Mouse (Mus musculus) kidney, embryonic 15.5 days (tissue): ENCODE results near the gene Eif2d. TPM values are rescaled to one million over a fixed set of nuclear protein-coding genes. Genes with fewer than 3 reads are reported as not detected.

Experiments
- ATAC-seq: fragments of 200-750 bp; cut with Nextera tagmentation; replicated peaks from 2 replicates; pipeline ENCODE4 v1.8.0; 2017; ENCODE audit warnings: moderate TSS enrichment; ENCODE audit not compliant: low FRiP score
- H3K27ac ChIP-seq: fragments of 300-500 bp; sonication (generic); 2 replicates; pipeline ENCODE4 v1.5.1; 2015; ENCODE audit warnings: mild to moderate bottlenecking, inconsistent platforms
- H3K27me3 ChIP-seq: fragments of 300-500 bp; sonication (generic); 2 replicates; pipeline ENCODE4 v1.6.1; 2015; ENCODE audit warnings: inconsistent platforms
- H3K36me3 ChIP-seq: fragments of 300-500 bp; sonication (generic); 2 replicates; pipeline ENCODE4 v1.6.1; 2015; ENCODE audit warnings: inconsistent platforms
- H3K4me1 ChIP-seq: fragments of 300-500 bp; sonication (generic); 2 replicates; pipeline ENCODE4 v1.6.1; 2015; ENCODE audit warnings: inconsistent platforms
- H3K4me2 ChIP-seq: fragments of 300-500 bp; sonication (generic); 2 replicates; pipeline ENCODE4 v1.6.1; 2015; ENCODE audit warnings: moderate library complexity, mild to moderate bottlenecking, inconsistent platforms
- H3K4me3 ChIP-seq: fragments of 300-500 bp; sonication (generic); replicated peaks from 2 replicates; pipeline ENCODE4 v1.5.1; 2015; ENCODE audit warnings: mild to moderate bottlenecking, inconsistent platforms
- H3K9ac ChIP-seq: fragments of 300-500 bp; sonication (generic); 2 replicates; pipeline ENCODE4 v1.6.1; 2015; ENCODE audit warnings: mild to moderate bottlenecking, inconsistent platforms
- H3K9me3 ChIP-seq: fragments of 300-500 bp; sonication (generic); replicated peaks from 2 replicates; pipeline ENCODE4 v1.6.1; 2016; ENCODE audit warnings: inconsistent platforms
- WGBS: fragments of 180-500 bp; shearing (Covaris S2); methylation state at CpG from one replicate; pipeline ENCODE4 v1.1.7; 2015; ENCODE audit warnings: mixed read lengths; 5-methylcytosine and 5-hydroxymethylcytosine counted together
- polyA plus RNA-seq: library from polyadenylated mRNA; unstranded; fragments of >200 nt; fragmentation: Nextera tagmentation; extraction: Ambion mirVana; gene quantifications from 2 replicates; pipeline ENCODE4 v1.2.1, GENCODE M21; 2015

Gene Eif2d
- polyA plus RNA-seq, 1 experiment from 2014 or later = 68.2 TPM

- Histone ChIP-seq H3K4me2 (no peak overlapping the region), H3K9me3 (no peaks in the 10 kb centered on the region), H3K27me3 (0 out of 2 replicates have a peak, but pooled peaks cover 2% of the 10 kb centered on the region), H3K36me3 (no peaks in the 10 kb centered on the region), H3K27ac (no peak overlapping the region), H3K4me1 (0 out of 2 replicates have a peak, but pooled peaks cover 5% of the 10 kb centered on the region), H3K9ac (no peak overlapping the region), H3K4me3 (no peak overlapping the region)
- 73% methylated on average over 6 of the region's 6 CpGs for WGBS
- no peak for ATAC-seq
These were observed 55.8 kb downstream of the Eif2d start for GRCm38 (mm10) chr1:131208800-131209199.

GRCm38 (mm10) chr1:131209971-131210426 is 57.0 kb downstream of the Eif2d start:
- 63% methylated on average over 8 of the region's 8 CpGs for WGBS
- no peaks in the 10 kb centered on the region for H3K36me3 ChIP-seq
- no peaks in the 10 kb centered on the region for H3K9me3 ChIP-seq
- ATAC-seq = no peak
- 0 out of 2 replicates have a peak, but pooled peaks cover 5% of the 10 kb centered on the region for H3K4me1 ChIP-seq
- no peak overlapping the region for H3K4me3 ChIP-seq
- 0 out of 2 replicates have a peak, but pooled peaks cover 2% of the 10 kb centered on the region for H3K27me3 ChIP-seq
- H3K27ac ChIP-seq = no peak overlapping the region
- no peak overlapping the region for H3K9ac ChIP-seq
- no peak overlapping the region for H3K4me2 ChIP-seq

GRCm38 (mm10) chr1:131211655-131212054 is 58.7 kb downstream of the Eif2d start:
- no peaks in the 10 kb centered on the region for H3K9me3 ChIP-seq
- 0 out of 2 replicates have a peak, but pooled peaks cover 2% of the 10 kb centered on the region for H3K27me3 ChIP-seq
- no peak overlapping the region for H3K4me3 ChIP-seq
- H3K27ac ChIP-seq = no peak overlapping the region
- no peak overlapping the region for H3K4me2 ChIP-seq
- no peaks in the 10 kb centered on the region for H3K36me3 ChIP-seq
- H3K9ac ChIP-seq = no peak overlapping the region
- no peak for ATAC-seq
- H3K4me1 ChIP-seq = 0 out of 2 replicates have a peak, but pooled peaks cover 5% of the 10 kb centered on the region
- WGBS = 81% methylated on average over 1 of the region's 1 CpGs

- ATAC-seq = no peak
- no peaks in the 10 kb centered on the region for H3K9me3 ChIP-seq
- WGBS = 60% methylated on average over 5 of the region's 5 CpGs
- no peak overlapping the region for H3K4me2 ChIP-seq
- H3K4me3 ChIP-seq = no peak overlapping the region
- H3K36me3 ChIP-seq = no peaks in the 10 kb centered on the region
- 0 out of 2 replicates have a peak, but pooled peaks cover 2% of the 10 kb centered on the region for H3K27me3 ChIP-seq
- H3K9ac ChIP-seq = no peak overlapping the region
- 0 out of 2 replicates have a peak, but pooled peaks cover 5% of the 10 kb centered on the region for H3K4me1 ChIP-seq
- no peak overlapping the region for H3K27ac ChIP-seq
These were observed 60.0 kb downstream of the Eif2d start for GRCm38 (mm10) chr1:131212956-131213355.

- no peak overlapping the region for H3K27ac ChIP-seq
- no peaks in the 10 kb centered on the region for H3K9me3 ChIP-seq
- 76% methylated on average over 6 of the region's 6 CpGs for WGBS
- no peak overlapping the region for H3K9ac ChIP-seq
- H3K4me2 ChIP-seq = no peak overlapping the region
- H3K27me3 ChIP-seq = 0 out of 2 replicates have a peak, but pooled peaks cover 2% of the 10 kb centered on the region
- no peak overlapping the region for H3K4me3 ChIP-seq
- H3K4me1 ChIP-seq = 0 out of 2 replicates have a peak, but pooled peaks cover 5% of the 10 kb centered on the region
- ATAC-seq = no peak
- no peaks in the 10 kb centered on the region for H3K36me3 ChIP-seq
These were observed 60.4 kb downstream of the Eif2d start for GRCm38 (mm10) chr1:131213361-131213760.

GRCm38 (mm10) chr1:131218933-131219332 is 66.0 kb downstream of the Eif2d start:
- 87% methylated on average over 11 of the region's 11 CpGs for WGBS
- no peak overlapping the region for H3K9ac ChIP-seq

GRCm38 (mm10) chr1:131221822-131222590 is 69.0 kb downstream of the Eif2d start:
- Histone ChIP-seq H3K36me3 (no peaks in the 10 kb centered on the region), H3K4me3 (no peak overlapping the region), H3K4me2 (no peak overlapping the region), H3K27ac (no peak overlapping the region), H3K27me3 (no peaks in the 10 kb centered on the region), H3K9me3 (no peaks in the 10 kb centered on the region), H3K9ac (no peak overlapping the region), H3K4me1 (peaks cover 7% of the 10 kb centered on the region)
- 82% methylated on average over 13 of the region's 13 CpGs for WGBS
- ATAC-seq = no peak

More at GRCm38 (mm10) chr1:131218933-131219332, 66.0 kb downstream of the Eif2d start:
- no peak overlapping the region for H3K4me3 ChIP-seq
- no peak for ATAC-seq
- no peaks in the 10 kb centered on the region for H3K27me3 ChIP-seq
- H3K4me2 ChIP-seq = no peak overlapping the region
- H3K27ac ChIP-seq = no peak overlapping the region
- no peaks in the 10 kb centered on the region for H3K36me3 ChIP-seq
- H3K9me3 ChIP-seq = no peaks in the 10 kb centered on the region
- H3K4me1 ChIP-seq = no peaks in the 10 kb centered on the region

- ATAC-seq = no peak
- Histone ChIP-seq H3K9me3 (no peaks in the 10 kb centered on the region), H3K36me3 (no peaks in the 10 kb centered on the region), H3K4me2 (no peak overlapping the region), H3K4me3 (no peak overlapping the region), H3K9ac (no peak overlapping the region), H3K27ac (no peak overlapping the region), H3K27me3 (no peaks in the 10 kb centered on the region), H3K4me1 (peaks cover 7% of the 10 kb centered on the region)
- WGBS = 91% methylated on average over 2 of the region's 2 CpGs
These were observed 70.4 kb downstream of the Eif2d start for GRCm38 (mm10) chr1:131223345-131223744.

GRCm38 (mm10) chr1:131224848-131225471 is 72.0 kb downstream of the Eif2d start:
- H3K4me3 ChIP-seq = no peak overlapping the region
- no peaks in the 10 kb centered on the region for H3K9me3 ChIP-seq
- ATAC-seq = peak; percentile 96
- H3K27ac ChIP-seq = 0 out of 2 replicates have a peak overlapping the region, but pooled peaks have one; percentile 43
- H3K36me3 ChIP-seq = no peaks in the 10 kb centered on the region
- peaks cover 7% of the 10 kb centered on the region for H3K4me1 ChIP-seq
- no peak overlapping the region for H3K9ac ChIP-seq
- H3K4me2 ChIP-seq = peak overlapping the region; percentile 40
- H3K27me3 ChIP-seq = no peaks in the 10 kb centered on the region
- WGBS = 36% methylated on average over 12 of the region's 12 CpGs

- ATAC-seq = no peak
- no peak overlapping the region for H3K4me3 ChIP-seq
- WGBS = 51% methylated on average over 7 of the region's 7 CpGs
These were observed 75.2 kb downstream of the Eif2d start for GRCm38 (mm10) chr1:131228225-131228624.

GRCm38 (mm10) chr1:131228659-131229058 is 75.7 kb downstream of the Eif2d start:
- H3K9ac ChIP-seq = no peak overlapping the region
- peaks cover 7% of the 10 kb centered on the region for H3K4me1 ChIP-seq
- H3K36me3 ChIP-seq = no peaks in the 10 kb centered on the region
- no peak for ATAC-seq
- 86% methylated on average over 5 of the region's 5 CpGs for WGBS
- no peak overlapping the region for H3K4me3 ChIP-seq
- no peak overlapping the region for H3K27ac ChIP-seq
- H3K9me3 ChIP-seq = no peaks in the 10 kb centered on the region
- no peaks in the 10 kb centered on the region for H3K27me3 ChIP-seq
- H3K4me2 ChIP-seq = no peak overlapping the region

More at GRCm38 (mm10) chr1:131228225-131228624, 75.2 kb downstream of the Eif2d start:
- Histone ChIP-seq H3K4me1 (peaks cover 7% of the 10 kb centered on the region), H3K9me3 (no peaks in the 10 kb centered on the region), H3K27me3 (no peaks in the 10 kb centered on the region), H3K36me3 (no peaks in the 10 kb centered on the region), H3K9ac (no peak overlapping the region), H3K27ac (no peak overlapping the region), H3K4me2 (no peak overlapping the region)

GRCm38 (mm10) chr1:131233527-131233926 is 80.5 kb downstream of the Eif2d start:
- ATAC-seq = no peak
- Histone ChIP-seq H3K27me3 (0 out of 2 replicates have a peak, but pooled peaks cover 4% of the 10 kb centered on the region), H3K4me1 (peaks cover 4% of the 10 kb centered on the region; the same call in 1 of the 2 replicates), H3K4me3 (no peak overlapping the region), H3K36me3 (no peaks in the 10 kb centered on the region), H3K27ac (no peak overlapping the region), H3K9ac (no peak overlapping the region), H3K9me3 (no peaks in the 10 kb centered on the region), H3K4me2 (no peak overlapping the region)
- 69% methylated on average over 12 of the region's 12 CpGs for WGBS
